Mouse (Mus musculus) cerebellum, postnatal 25 days (tissue): ENCODE data around the gene Cntnap1.

ENCODE experiments used
- DNase-seq, 2 experiments: peaks; one replicate each; pipeline ENCODE4 v3.0.0; 2021; ENCODE audit warnings: mixed read lengths in 2 of 2

Gene Cntnap1

DNA sequence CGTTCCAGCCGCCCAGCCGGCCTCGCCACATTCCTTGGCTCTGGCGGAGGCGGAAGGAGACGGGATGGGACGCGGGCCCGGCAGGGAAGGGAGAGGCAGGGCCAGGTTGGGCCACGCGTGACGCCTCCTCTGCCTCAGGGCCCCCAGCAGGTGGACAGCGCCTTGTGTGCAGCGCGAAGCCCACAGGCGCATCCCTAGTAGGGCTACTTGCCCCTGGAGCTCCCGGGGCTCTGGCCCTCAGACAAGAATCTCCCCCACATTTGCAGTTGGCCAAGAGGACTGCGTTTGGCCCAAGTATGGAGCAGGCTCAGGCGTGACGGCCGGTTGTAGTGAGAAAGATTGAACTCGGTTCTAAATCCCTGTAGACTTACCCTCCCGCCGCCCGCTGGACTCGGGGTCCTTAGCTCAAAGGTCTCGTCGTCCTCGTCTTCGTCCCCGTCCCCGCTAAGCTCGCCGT lies at the start of gene Cntnap1:
Gene Cntnap1, plus strand, starts transcription at position 170 of the 457 bp plus-strand sequence.
- DNase-seq = peak; percentile 77 to 82

GRCm38 (mm10) chr11:101120545-101121188 lies 49.7 kb upstream of the Cntnap1 start:
- DNase-seq = no peak

DNA sequence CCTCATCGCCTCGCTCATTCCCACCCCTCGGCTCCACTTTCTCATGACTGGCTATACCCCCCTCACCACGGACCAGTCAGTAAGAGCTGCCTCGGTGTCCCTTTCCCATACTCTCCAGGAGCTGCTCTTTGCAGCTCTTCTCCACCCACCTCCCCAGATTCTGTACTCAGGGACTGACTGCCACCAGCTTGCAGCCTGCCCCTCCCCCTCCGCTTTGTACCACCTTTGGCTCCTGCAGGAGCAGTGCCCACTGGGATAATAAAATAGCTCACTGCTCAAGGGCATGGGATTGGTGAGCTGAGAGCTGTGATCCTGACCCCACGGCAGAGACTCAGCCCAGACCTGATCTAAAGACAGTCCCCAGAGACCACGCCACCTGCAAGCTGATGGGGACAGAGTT lies 45.8 kb upstream of the Cntnap1 start:
- peak in 1 of 2 experiments; percentile 56 for DNase-seq

DNA sequence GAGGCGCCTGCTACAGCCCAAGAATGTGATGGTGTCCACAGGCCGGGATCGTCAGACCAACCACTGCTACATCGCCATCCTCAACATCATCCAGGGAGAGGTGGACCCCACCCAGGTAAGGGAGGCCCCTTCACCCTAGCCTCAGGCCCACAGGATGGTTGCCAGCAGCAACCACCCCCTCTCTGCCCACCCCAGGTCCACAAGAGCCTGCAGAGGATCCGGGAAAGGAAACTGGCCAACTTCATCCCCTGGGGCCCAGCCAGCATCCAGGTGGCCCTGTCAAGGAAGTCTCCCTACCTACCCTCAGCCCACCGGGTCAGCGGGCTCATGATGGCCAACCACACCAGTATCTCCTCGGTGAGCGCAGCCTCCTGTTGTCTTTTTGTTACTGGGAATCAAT lies 45.3 kb upstream of the Cntnap1 start:
- peak in 1 of 2 experiments; percentile 47 for DNase-seq

GRCm38 (mm10) chr11:101127075-101127474 lies 43.2 kb upstream of the Cntnap1 start:
- peak in 1 of 2 experiments; percentile 62 for DNase-seq

- peak; percentile 81 to 86 for DNase-seq
Measured at GRCm38 (mm10) chr11:101128996-101129577, 41.2 kb upstream of the Cntnap1 start.

DNA sequence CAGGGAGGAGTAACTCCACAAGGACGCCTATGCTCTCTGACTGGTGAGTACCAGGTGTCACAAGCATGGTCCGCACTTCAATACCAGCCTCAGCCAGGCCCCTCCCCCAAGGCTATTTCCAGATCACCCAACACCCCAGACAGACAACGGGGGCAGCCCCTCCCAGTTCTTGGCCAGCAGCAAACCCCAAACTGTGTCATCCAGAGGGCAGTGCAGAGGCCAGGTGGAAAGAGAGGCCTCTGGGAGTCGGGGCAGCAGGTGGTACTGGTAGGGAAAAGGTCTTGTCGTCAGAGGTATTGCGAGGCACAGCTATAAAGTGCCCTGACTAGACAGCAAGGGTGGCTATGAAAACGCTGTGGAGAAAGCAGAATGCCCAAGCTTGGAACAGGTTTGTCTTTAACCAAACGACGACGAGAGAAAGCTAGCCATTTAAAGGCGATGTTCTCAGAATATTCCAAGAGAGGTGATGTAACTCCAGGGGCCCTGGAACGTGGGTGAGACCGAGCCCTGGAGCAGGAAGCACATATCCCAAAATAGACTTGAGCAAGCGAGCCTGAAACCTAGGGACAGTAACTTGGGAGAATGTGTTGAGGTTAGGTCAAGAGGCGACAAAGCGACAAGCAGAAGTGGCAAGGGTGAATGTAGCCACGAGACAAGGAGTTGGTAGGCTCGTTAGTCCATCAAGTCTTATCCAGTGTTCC lies 40.1 kb upstream of the Cntnap1 start:
- DNase-seq = peak; percentile 55 to 63

GRCm38 (mm10) chr11:101131187-101131586 lies 39.1 kb upstream of the Cntnap1 start:
- peak; percentile 63 to 76 for DNase-seq

DNA sequence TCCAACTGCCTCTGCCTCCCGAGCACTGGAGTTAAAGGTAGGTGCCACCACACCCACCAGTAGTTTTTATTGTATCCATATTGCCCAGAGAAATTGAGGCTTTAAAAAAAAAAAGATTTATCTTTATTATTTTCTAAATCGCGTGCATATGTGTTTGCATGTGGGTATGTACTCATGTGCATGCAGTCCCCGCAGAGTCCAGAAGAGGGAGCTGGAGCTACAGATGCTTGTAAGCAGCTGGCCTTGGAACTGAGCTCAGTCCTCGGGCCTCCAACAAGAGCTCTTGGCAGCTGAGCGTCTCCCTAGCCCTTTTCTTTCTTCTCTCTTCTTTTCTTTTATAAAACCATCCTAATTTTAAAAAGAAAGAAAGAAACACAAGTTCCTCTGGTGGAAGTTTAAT lies 38.6 kb upstream of the Cntnap1 start:
- peak; percentile 38 to 65 for DNase-seq

- DNase-seq = no peak
Measured at GRCm38 (mm10) chr11:101133037-101133436, 37.3 kb upstream of the Cntnap1 start.

- DNase-seq = peak; percentile 27 to 57
Measured at GRCm38 (mm10) chr11:101134217-101134865, 36.0 kb upstream of the Cntnap1 start.

- no peak for DNase-seq
Measured at GRCm38 (mm10) chr11:101137000-101137399, 33.3 kb upstream of the Cntnap1 start.

DNA sequence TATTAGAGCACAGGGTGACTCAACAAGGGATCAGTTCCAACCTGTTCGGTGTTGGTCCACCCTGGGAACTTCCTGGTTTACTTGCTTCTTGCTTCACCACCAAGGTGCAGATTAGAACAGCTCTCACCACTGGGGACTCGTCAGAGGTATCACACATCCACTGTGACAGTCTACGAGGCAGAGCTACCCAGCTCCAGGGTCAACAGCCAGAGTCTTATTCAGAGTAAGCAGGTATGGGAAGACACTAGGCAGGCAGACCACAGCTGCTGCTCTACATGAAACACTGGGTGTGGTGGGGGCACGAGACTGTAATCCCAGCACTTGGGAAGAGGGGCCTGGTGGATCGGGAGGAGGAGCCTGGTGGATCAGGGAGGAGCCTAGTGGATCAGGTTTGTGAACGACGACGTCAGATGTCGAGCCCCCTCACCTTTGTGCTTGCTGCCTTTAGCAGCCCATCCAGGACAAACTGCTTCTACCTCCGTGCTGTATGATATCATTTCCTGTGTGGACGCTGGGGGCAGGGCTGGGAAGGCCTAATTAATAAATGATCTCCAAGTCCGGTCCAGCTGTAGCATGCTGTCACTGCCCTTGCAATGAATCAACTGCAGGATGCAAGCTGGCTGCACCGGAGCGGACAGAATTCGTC lies 31.7 kb upstream of the Cntnap1 start:
- DNase-seq = no peak

GRCm38 (mm10) chr11:101140164-101140819 lies 30.0 kb upstream of the Cntnap1 start:
- DNase-seq = peak; percentile 48 to 49

DNA sequence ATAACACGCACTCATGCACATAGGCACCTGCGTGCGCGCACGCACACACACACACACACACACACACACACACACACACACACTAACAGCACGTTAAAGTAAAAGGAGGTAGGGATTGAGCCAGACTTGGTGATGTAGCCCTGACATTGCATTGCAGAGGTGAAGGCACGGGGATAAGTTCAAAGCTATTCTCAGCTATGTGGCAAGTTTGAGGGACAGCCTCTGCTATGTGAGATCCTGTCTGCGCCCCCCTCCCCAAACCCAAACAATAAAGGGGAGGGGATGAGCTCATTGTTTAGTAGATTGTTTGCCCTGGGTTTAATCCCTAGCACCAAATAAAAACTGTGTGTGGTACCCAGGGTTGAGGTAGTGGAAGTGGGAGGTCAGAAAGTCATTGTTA lies 29.2 kb upstream of the Cntnap1 start:
- no peak for DNase-seq

GRCm38 (mm10) chr11:101142215-101142967 lies 27.9 kb upstream of the Cntnap1 start:
- no peak for DNase-seq

DNA sequence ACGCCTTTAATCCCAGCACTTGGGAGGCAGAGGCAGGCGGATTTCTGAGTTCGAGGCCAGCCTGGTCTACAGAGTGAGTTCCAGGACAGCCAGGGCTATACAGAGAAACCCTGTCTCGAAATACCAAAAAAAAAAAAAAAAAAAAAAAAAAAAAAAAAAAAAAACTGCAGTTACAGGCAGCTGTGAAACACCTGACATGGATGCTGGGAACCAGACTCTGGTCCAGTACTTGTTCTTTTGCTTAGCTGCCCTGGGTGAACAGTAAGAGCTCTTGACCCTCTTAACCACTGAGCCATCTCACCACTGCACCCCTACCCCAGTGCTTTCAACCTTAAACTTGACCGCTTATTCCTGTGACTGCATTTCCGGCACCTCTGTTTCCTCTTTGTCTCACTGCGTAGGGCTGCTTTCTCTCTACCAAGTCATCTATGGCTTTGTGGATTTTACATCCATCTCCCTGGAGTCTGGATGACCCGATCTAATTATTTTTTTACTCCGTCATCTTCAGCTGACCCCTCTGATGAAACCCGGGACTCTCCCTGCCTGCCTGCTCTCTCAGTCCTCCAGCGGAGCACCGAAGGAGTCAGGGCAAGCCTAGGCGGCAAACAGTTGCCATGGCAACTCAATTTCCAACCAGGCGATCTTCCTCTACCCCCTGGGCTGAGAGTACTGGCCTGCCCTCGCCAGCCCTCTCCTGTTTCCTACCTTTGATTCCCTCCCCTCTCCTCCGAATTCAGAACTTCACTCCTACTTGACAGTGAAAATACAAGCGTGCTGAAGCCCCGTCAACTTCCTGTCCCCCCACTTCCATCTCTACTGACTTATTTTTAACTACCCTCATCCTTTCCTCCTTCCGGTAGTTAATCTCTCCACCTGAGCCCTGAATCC lies 26.7 kb upstream of the Cntnap1 start:
- peak; percentile 59 to 71 for DNase-seq

DNA sequence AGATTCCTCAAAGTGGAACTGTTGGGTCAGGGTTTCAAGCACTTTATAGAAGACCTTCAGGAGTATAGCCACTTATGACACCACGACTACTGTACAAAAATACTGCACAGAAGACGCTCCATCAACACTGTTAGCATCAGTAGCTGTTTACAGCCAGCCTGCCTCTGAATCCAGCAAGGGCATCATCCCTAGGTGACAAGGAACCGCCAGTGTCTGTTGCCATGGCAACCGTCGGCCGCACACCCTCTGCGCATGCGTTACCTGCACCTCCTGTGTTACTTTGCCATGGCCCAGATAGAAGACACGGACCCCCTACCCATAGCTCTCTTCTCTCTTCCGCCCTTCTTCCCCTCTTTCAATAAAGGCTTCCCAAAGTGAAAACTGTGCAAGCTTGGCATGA lies 23.9 kb upstream of the Cntnap1 start:
- DNase-seq = peak; percentile 50 to 76

- DNase-seq = no peak
Measured at GRCm38 (mm10) chr11:101148751-101149150, 21.6 kb upstream of the Cntnap1 start.
